Mouse (Mus musculus) embryonic facial prominence, embryonic 14.5 days (tissue): Measurements from ENCODE around the gene Rdh8. TPM values are rescaled to one million over a fixed set of nuclear protein-coding genes. Genes with fewer than 3 reads are reported as not detected.

Experiments used
- ATAC-seq: fragments of 200-750 bp; cut with Nextera tagmentation; 2 replicates; pipeline ENCODE4 v1.8.0; 2017; ENCODE audit warnings: low read depth, moderate number of reproducible peaks, moderate TSS enrichment
- DNase-seq: peaks from one replicate; pipeline ENCODE4 v3.0.0-alpha.2; 2015; ENCODE audit warnings: low spot score
- H3K27ac ChIP-seq: fragments of 300-500 bp; sonication (generic); replicated peaks from 2 replicates; pipeline ENCODE4 v1.5.1; 2014; ENCODE audit warnings: low read depth, mild to moderate bottlenecking, low read length, moderate library complexity
- H3K27me3 ChIP-seq: fragments of 300-500 bp; sonication (generic); replicated peaks from 2 replicates; pipeline ENCODE4 v1.6.1; 2014; ENCODE audit warnings: low read length; ENCODE audit not compliant: control insufficient read depth, insufficient read depth
- H3K36me3 ChIP-seq: fragments of 300-500 bp; sonication (generic); 2 replicates; pipeline ENCODE4 v1.6.1; 2014; ENCODE audit warnings: low read length, mixed read lengths; ENCODE audit not compliant: control insufficient read depth, insufficient read depth
- H3K4me1 ChIP-seq: fragments of 300-500 bp; sonication (generic); 2 replicates; pipeline ENCODE4 v1.6.1; 2014; ENCODE audit warnings: antibody characterized with exemption, low read length; ENCODE audit not compliant: control insufficient read depth, insufficient read depth
- H3K4me2 ChIP-seq: fragments of 300-500 bp; sonication (generic); 2 replicates; pipeline ENCODE4 v1.6.1; 2014; ENCODE audit warnings: low read depth, mild to moderate bottlenecking, low read length, moderate library complexity, mixed read lengths
- H3K4me3 ChIP-seq: fragments of 300-500 bp; sonication (generic); 2 replicates; pipeline ENCODE4 v1.5.1; 2014; ENCODE audit warnings: low read depth, mild to moderate bottlenecking, low read length
- H3K9ac ChIP-seq: fragments of 300-500 bp; sonication (generic); 2 replicates; pipeline ENCODE4 v1.6.1; 2014; ENCODE audit warnings: low read depth, mild to moderate bottlenecking, low read length, moderate library complexity, mixed read lengths
- H3K9me3 ChIP-seq: fragments of 300-500 bp; sonication (generic); 2 replicates; pipeline ENCODE4 v1.6.1; 2016; ENCODE audit warnings: low read length; ENCODE audit not compliant: control insufficient read depth
- WGBS: fragments of 180-500 bp; shearing (Covaris S2); extraction: QIAGEN DNeasy Blood & Tissue Kit; methylation state at CpG from one replicate; pipeline ENCODE4 v1.1.7; 2014; 5-methylcytosine and 5-hydroxymethylcytosine counted together
- polyA plus RNA-seq: library from polyadenylated mRNA; unstranded; fragments of >200 nt; fragmentation: Nextera tagmentation; extraction: Ambion mirVana; gene quantifications from 2 replicates; pipeline ENCODE4 v1.2.1, GENCODE M21; 2014

The Rdh8 gene
- polyA plus RNA-seq, 1 experiment from 2014 or later, result not detected

GRCm38 (mm10) chr9:20870211-20871173, 52.2 kb downstream of the Rdh8 start:
- no peaks in the 10 kb centered on the region for H3K36me3 ChIP-seq
- no peak overlapping the region for H3K27ac ChIP-seq
- DNase-seq (no peak), ATAC-seq (no peak)
- no peak overlapping the region for H3K4me3 ChIP-seq
- H3K4me1 ChIP-seq, result no peaks in the 10 kb centered on the region
- H3K9ac ChIP-seq, result no peak overlapping the region
- no peak overlapping the region for H3K4me2 ChIP-seq
- peaks cover 36% of the 10 kb centered on the region for H3K27me3 ChIP-seq
- H3K9me3 ChIP-seq, result no peaks in the 10 kb centered on the region
- 70% methylated on average over 12 of the region's 12 CpGs for WGBS

GRCm38 (mm10) chr9:20872991-20873390, 54.7 kb downstream of the Rdh8 start:
- no peak overlapping the region for H3K4me3 ChIP-seq
- no peak for ATAC-seq
- 70% methylated on average over 4 of the region's 10 CpGs for WGBS
- peaks cover 29% of the 10 kb centered on the region for H3K27me3 ChIP-seq
- no peaks in the 10 kb centered on the region for H3K36me3 ChIP-seq
- H3K9me3 ChIP-seq, result no peaks in the 10 kb centered on the region
- no peak overlapping the region for H3K9ac ChIP-seq
- no peak overlapping the region for H3K4me2 ChIP-seq
- H3K27ac ChIP-seq, result no peak overlapping the region
- DNase-seq, result no peak
- H3K4me1 ChIP-seq, result no peaks in the 10 kb centered on the region

DNA sequence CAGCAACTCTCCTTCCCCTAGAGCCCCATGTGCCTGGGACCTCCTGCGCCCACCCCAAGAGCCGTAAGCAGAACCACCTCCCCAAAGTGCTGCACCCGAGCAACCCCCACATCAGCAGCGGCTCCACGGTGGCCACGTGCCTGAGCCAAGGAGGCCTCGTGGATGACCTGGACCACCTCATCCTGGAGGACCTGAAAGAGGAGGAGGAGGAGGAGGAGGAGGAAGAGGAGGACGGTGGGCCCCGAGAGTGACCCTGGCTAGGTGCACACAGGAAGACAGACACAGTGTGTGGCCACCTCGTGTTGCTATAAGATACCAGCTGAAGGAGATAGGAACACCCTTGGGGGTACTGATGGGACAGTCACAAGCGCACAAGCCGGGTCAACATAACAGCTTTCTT, 55.2 kb downstream of the Rdh8 start:
- ATAC-seq (no peak), DNase-seq (no peak)
- Histone ChIP-seq H3K9ac (no peak overlapping the region), H3K9me3 (no peaks in the 10 kb centered on the region), H3K4me3 (no peak overlapping the region), H3K4me1 (no peaks in the 10 kb centered on the region), H3K27ac (no peak overlapping the region), H3K27me3 (peaks cover 24% of the 10 kb centered on the region), H3K4me2 (no peak overlapping the region), H3K36me3 (no peaks in the 10 kb centered on the region)
- 80% methylated on average over 12 of the region's 12 CpGs for WGBS

DNA sequence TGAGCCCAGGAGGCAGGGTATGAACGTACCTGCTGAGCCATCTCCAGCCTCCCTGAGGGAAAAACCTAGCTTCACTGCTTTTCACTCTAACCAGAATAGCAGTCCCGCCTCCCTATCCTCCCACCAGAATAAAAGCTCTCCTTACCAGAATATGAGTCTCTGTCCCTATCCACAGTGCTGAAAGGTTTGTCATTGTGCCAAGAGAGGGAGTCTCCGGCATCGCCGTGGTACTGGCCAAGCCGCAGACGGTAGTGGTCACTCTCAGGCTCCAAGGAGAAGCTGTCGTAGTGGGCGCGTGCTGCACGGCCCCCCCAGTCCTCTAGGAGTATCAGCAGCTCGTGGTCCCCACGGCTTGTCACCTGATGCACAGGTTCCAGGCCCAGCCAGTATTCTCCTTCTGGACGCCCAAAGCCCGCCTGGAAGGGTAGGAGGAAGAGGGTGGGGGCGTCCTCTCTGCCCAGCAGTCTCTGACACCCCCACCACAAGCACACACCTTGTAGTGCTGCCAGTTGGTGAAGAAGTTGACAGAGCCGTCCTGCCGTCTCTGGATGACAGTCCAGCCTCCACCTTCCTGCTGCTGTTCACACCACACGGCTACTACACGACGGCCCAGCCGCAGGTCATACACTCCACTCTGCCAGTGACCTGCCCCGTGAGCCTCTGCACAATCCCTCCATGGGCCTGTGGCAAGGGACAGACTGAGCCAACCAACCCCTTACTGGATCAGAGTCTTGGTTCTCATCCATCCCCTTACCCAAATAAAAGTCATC, 56.9 kb downstream of the Rdh8 start:
- Histone ChIP-seq H3K4me3 (no peak overlapping the region), H3K4me2 (no peak overlapping the region), H3K4me1 (no peaks in the 10 kb centered on the region), H3K9me3 (no peaks in the 10 kb centered on the region), H3K36me3 (no peaks in the 10 kb centered on the region), H3K9ac (no peak overlapping the region), H3K27ac (no peak overlapping the region), H3K27me3 (peaks cover 7% of the 10 kb centered on the region)
- ATAC-seq, result no peak
- no peak for DNase-seq
- 61% methylated on average over 22 of the region's 23 CpGs for WGBS

Other genes with a start within 250 kb of the Rdh8 start
- gene Zfp846, start 237.2 kb upstream of the Rdh8 start, polyA plus RNA-seq, result 12.0 and 14.5 TPM in 2 replicates
- 332 and 354 TPM in 2 replicates for gene Ubl5, start 175.6 kb upstream of the Rdh8 start, polyA plus RNA-seq
- 11.5 and 14.3 TPM in 2 replicates for gene Fbxl12, start 173.7 kb upstream of the Rdh8 start, polyA plus RNA-seq
- 46.3 and 48.1 TPM in 2 replicates for gene Pin1, start 166.4 kb upstream of the Rdh8 start, polyA plus RNA-seq
- gene Olfm2, start 72.2 kb upstream of the Rdh8 start, polyA plus RNA-seq, result 9.2 and 9.7 TPM in 2 replicates
- gene Col5a3, start 3.4 kb upstream of the Rdh8 start, polyA plus RNA-seq, result 8.3 and 13.2 TPM in 2 replicates
- 4.8 and 6.3 TPM in 2 replicates for gene A230050P20Rik, start 50.1 kb downstream of the Rdh8 start, polyA plus RNA-seq
- 3.4 and 4.2 TPM in 2 replicates for gene Angptl6, start 61.2 kb downstream of the Rdh8 start, polyA plus RNA-seq
- gene Ppan, start 69.7 kb downstream of the Rdh8 start, polyA plus RNA-seq, result 65.7 and 76.3 TPM in 2 replicates
- 245 and 273 TPM in 2 replicates for gene Eif3g, start 80.1 kb downstream of the Rdh8 start, polyA plus RNA-seq
- gene Dnmt1, start 141.4 kb downstream of the Rdh8 start, polyA plus RNA-seq, result 46.8 and 56.5 TPM in 2 replicates
- 54.5 and 59.6 TPM in 2 replicates for gene S1pr2, start 158.3 kb downstream of the Rdh8 start, polyA plus RNA-seq
- gene Mrpl4, start 184.2 kb downstream of the Rdh8 start, polyA plus RNA-seq, result 110 and 119 TPM in 2 replicates
- gene Icam1, start 197.5 kb downstream of the Rdh8 start, polyA plus RNA-seq, result 18.6 and 20.0 TPM in 2 replicates
- 0.65 and 0.69 TPM in 2 replicates for gene Icam4, start 210.9 kb downstream of the Rdh8 start, polyA plus RNA-seq
- gene Icam5, start 213.6 kb downstream of the Rdh8 start, polyA plus RNA-seq, result 0.19 TPM in 1 of 2 replicates, not detected in the other
- gene Zglp1, start 248.6 kb downstream of the Rdh8 start, polyA plus RNA-seq, result 0.87 and 1.2 TPM in 2 replicates